Mouse (Mus musculus) embryo, embryonic 9.5 days (tissue): ENCODE measurements at regions not wholly inside any gene's neighbourhood (a gene's known extent, or its start where the extent isn't known, plus 50 kb on each side); places are given as distances from the start of the nearest gene placed in this dataset.

Source experiments
- DNase-seq: peaks from one replicate; pipeline ENCODE4 v3.0.0-alpha.2; 2017; ENCODE audit errors: extremely low spot score

- no peak for DNase-seq
These were observed 74.1 kb upstream of the Zc3h12a start for GRCm38 (mm10) chr4:125201638-125202325.

DNA sequence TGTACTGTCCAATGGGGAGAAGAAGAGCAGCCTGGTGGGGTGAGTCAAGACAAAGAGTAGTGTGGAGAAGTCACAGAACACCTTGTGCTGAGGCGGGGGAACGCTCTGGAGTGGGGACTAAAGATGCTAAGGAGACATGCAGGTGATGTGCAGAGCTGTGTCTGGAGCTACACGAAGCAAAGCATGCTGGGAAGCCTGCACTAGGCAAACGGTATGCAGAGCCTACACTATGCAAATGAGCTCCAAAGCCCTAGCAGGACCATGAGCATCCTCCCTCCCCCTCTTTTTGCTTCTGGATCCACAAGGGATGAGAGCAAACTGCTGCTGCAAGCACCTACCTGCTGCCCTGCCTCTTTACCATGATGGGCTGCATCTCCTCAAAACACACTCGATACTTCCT, 73.1 kb upstream of the Zc3h12a start:
- no peak for DNase-seq

DNA sequence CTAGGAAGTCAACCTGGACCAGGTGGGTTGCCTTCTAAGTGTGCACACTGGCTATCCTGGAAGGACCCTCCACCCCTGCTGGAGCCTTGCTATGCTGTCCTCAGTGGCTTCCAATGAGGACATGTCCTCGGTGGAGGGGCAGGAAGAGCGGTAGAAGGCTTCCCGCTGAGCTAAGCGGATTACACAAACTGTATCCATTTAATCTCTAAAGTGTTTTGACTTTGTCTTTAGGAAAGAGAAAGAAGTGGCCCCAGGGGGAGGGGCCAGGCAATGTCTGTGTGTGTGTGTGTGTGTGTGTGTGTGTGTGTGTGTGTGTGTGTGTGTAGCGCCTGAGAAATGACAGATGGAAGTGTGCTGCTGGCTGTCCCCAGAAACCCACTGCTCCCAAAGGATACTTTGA, 71.6 kb upstream of the Zc3h12a start:
- DNase-seq = no peak

GRCm38 (mm10) chr4:125195901-125196435, 68.3 kb upstream of the Zc3h12a start:
- no peak for DNase-seq

DNA sequence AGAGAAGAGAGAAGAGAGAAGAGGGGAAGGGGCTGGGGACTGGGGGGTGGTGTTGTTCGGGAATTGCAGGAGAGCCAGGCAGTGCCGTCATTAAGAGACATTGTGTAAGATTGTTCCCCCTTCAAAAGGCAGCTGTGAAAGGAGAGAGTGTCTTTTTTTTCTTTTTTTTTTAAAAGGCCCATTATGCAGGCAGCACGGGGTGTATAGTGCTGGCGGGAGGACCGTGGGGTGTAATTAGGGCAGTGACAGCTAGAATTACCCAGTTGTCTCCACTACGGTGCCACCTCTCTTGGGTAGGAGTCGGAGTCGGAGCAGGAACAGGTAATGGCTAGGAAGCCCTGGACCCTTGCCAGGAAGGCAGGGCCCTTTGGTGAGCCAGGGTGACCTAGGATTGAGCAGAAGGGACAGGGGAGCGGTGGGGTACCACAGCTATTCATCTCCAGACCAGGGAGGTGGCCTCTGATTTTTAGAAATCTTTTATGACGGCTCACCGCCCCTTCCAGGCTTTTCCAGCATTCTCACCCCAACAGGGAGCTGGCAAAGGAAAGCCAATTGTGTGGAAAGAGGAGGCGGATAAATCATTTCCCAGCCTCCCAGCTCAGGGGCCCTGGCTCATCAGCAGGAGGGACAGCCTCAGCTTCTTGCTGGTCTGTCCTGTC, 67.2 kb upstream of the Zc3h12a start:
- no peak for DNase-seq

DNA sequence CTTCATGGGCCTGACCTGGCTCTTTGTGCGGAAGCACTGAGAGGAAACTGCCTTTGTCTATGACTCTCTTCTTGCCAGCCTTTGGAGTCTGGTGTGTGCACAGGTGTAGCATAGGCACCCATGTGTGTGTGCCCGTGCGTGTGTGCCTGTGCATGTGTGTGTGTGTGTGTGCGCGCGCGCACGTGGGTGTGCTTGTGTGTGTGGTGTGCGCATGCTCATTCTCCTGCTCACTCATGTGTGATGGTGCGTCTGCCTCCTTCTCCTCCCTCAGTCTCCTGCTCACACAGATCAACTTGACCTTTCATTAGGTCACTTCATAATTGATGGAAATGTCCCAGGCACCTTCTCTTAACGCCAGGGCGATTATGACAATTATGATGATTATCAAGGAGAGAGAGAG, 66.7 kb upstream of the Zc3h12a start:
- no peak for DNase-seq

GRCm38 (mm10) chr4:125191680-125192079, 64.0 kb upstream of the Zc3h12a start:
- DNase-seq = no peak

DNA sequence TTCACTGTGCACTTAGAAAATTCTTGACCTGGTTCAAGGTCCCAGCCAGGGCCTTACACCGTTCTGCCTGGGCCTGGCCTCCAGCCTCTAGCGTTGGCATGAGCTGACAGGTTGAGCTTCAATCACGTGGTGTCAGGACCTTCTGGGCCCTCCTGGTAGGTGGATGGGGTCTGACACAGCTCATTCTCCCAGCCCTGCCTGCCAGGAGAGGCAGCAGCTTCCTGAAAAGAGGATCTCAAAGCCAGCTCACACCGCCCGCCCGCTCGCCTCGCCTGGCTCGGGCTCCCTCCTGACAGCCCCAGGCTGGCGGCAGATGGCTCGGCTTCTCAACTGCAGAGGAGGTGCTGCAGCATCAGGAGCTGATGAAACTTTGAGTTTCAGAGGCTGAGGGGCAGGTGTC, 63.4 kb upstream of the Zc3h12a start:
- peak; percentile 31 for DNase-seq

GRCm38 (mm10) chr4:125189971-125190370, 62.3 kb upstream of the Zc3h12a start:
- DNase-seq = no peak

- DNase-seq = no peak
These were observed 58.6 kb upstream of the Zc3h12a start for GRCm38 (mm10) chr4:125186246-125186645.

- DNase-seq = no peak
These were observed 57.4 kb upstream of the Zc3h12a start for GRCm38 (mm10) chr4:125185076-125185475.

GRCm38 (mm10) chr4:125180947-125181346, 53.3 kb upstream of the Zc3h12a start:
- no peak for DNase-seq

GRCm38 (mm10) chr4:125178552-125178951, 50.9 kb upstream of the Zc3h12a start:
- DNase-seq = no peak

DNA sequence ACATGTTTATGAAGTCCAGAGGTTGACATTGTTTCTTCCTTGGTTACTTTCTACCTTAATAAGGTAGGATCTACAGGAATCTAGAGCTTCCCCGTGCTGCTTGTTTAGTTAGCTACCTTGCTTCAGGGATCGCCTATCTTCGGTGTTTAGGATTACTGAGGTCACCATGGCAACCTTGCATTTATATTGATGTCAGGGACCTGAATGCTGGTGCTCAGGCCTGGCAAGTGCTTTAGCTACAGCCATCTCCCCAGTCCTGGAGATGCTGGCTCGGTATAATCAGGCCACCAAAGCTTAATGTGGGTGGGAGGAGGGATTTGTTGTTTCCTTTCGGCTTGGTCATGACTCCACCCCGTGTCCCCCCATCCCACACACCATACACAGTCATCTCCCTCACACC, 50.0 kb upstream of the Zc3h12a start:
- no peak for DNase-seq
